Mouse (Mus musculus) CH12.LX (cell line): ENCODE data around the gene Psmd12. TPM values are rescaled to one million over a fixed set of nuclear protein-coding genes. Genes with fewer than 3 reads are reported as not detected.

Source experiments
- DNase-seq: peaks from one replicate; pipeline ENCODE4 v3.0.0-alpha.2; 2013; ENCODE audit errors: extremely low read depth
- H3K27ac ChIP-seq: 2 replicates; pipeline ENCODE4 v1.5.1; 2012; ENCODE audit warnings: low read depth, mild to moderate bottlenecking, control low read depth, moderate library complexity; ENCODE audit not compliant: insufficient read depth
- H3K27me3 ChIP-seq: replicated peaks from 2 replicates; pipeline ENCODE3; 2012; ENCODE audit warnings: inconsistent platforms
- H3K36me3 ChIP-seq, 2 experiments: replicated peaks in 1 of 2; 2 replicates each; pipeline versions ENCODE3 to v1.6.1; 2012; ENCODE audit warnings: inconsistent platforms in 1 of 2, low read length in 1 of 2, mild to moderate bottlenecking in 1 of 2, mixed read lengths in 1 of 2, moderate library complexity in 1 of 2; ENCODE audit not compliant: control insufficient read depth in 1 of 2, insufficient read depth in 1 of 2
- H3K4me1 ChIP-seq, 2 experiments: 2 replicates each; pipeline ENCODE4 v1.6.1; 2012; ENCODE audit warnings: inconsistent platforms in 1 of 2, moderate library complexity in 1 of 2; ENCODE audit not compliant: insufficient read depth in 2 of 2, control insufficient read depth in 1 of 2
- H3K4me2 ChIP-seq: 2 replicates; pipeline ENCODE4 v1.6.1; 2012; ENCODE audit warnings: low read depth, mild to moderate bottlenecking, control low read depth; ENCODE audit not compliant: poor library complexity, insufficient read depth, severe bottlenecking
- H3K4me3 ChIP-seq, 3 experiments: fragments of 150-350 bp in 1 of 3; sonication (generic) in 1 of 3; replicated peaks in 1 of 3; 2 replicates each; pipeline versions ENCODE3 to v1.5.1; 2011 to 2012; ENCODE audit warnings: low read depth in 2 of 3, low read length in 2 of 3, mild to moderate bottlenecking in 2 of 3, moderate library complexity in 2 of 3, control low read depth in 1 of 3, improper control_type of control experiment in 1 of 3, inconsistent platforms in 1 of 3, mixed read lengths in 1 of 3; ENCODE audit not compliant: poor library complexity in 1 of 3
- H3K79me2 ChIP-seq: replicated peaks from 2 replicates; pipeline ENCODE4 v1.6.1; 2012; ENCODE audit warnings: mild to moderate bottlenecking, moderate library complexity; ENCODE audit not compliant: control insufficient read depth, poor library complexity, insufficient read depth, severe bottlenecking; ENCODE audit errors: extremely low read depth
- H3K9ac ChIP-seq: 2 replicates; pipeline ENCODE4 v1.6.1; 2012; ENCODE audit warnings: low read depth, mild to moderate bottlenecking, control low read depth, moderate library complexity; ENCODE audit not compliant: insufficient read depth
- H3K9me3 ChIP-seq: replicated peaks from 2 replicates; pipeline ENCODE3; 2012; ENCODE audit warnings: low read length, inconsistent platforms, mixed read lengths
- BHLHE40 ChIP-seq: IDR thresholded peaks from 2 replicates; pipeline ENCODE4 v1.6.1; 2011; ENCODE audit warnings: mild to moderate bottlenecking, low read depth, low read length, improper control_type of control experiment
- E2F4 ChIP-seq: IDR thresholded peaks from 2 replicates; pipeline ENCODE4 v1.6.1; 2011; ENCODE audit warnings: low read depth, low read length, improper control_type of control experiment; ENCODE audit not compliant: insufficient replicate concordance
- EP300 ChIP-seq: IDR thresholded peaks from 2 replicates; pipeline ENCODE4 v1.6.1; 2011; ENCODE audit warnings: low read length, improper control_type of control experiment
- ETS1 ChIP-seq: conservative IDR thresholded peaks from 2 replicates; pipeline ENCODE4 v1.6.1; 2012; ENCODE audit warnings: low read depth, mild to moderate bottlenecking, inconsistent platforms, low read length, improper control_type of control experiment, moderate library complexity
- HCFC1 ChIP-seq: IDR thresholded peaks from 2 replicates; pipeline ENCODE4 v1.6.1; 2012; ENCODE audit warnings: low read depth, mild to moderate bottlenecking, inconsistent platforms, low read length, improper control_type of control experiment
- IRF4 ChIP-seq: IDR thresholded peaks from 2 replicates; pipeline ENCODE4 v1.6.1; 2014; ENCODE audit warnings: low read depth, mild to moderate bottlenecking, inconsistent platforms, low read length, improper control_type of control experiment
- JUND ChIP-seq: conservative IDR thresholded peaks from 2 replicates; pipeline ENCODE4 v1.6.1; 2011; ENCODE audit warnings: low read depth, low read length, improper control_type of control experiment
- MAX ChIP-seq: IDR thresholded peaks from 2 replicates; pipeline ENCODE4 v1.6.1; 2011; ENCODE audit warnings: low read length, improper control_type of control experiment
- MXI1 ChIP-seq: IDR thresholded peaks from 2 replicates; pipeline ENCODE4 v1.6.1; 2011; ENCODE audit warnings: mild to moderate bottlenecking, low read depth, low read length, improper control_type of control experiment
- NELFE ChIP-seq: IDR thresholded peaks from 2 replicates; pipeline ENCODE4 v1.6.1; 2011; ENCODE audit warnings: low read depth, low read length, improper control_type of control experiment
- NRF1 ChIP-seq: IDR thresholded peaks from 2 replicates; pipeline ENCODE4 v1.6.1; 2014; ENCODE audit warnings: low read depth, mild to moderate bottlenecking, inconsistent platforms, low read length, improper control_type of control experiment, moderate library complexity
- POLR2A ChIP-seq: IDR thresholded peaks from 2 replicates; pipeline ENCODE4 v1.6.1; 2011; ENCODE audit warnings: low read depth, mild to moderate bottlenecking, improper control_type of control experiment, low read length
- RAD21 ChIP-seq: IDR thresholded peaks from 2 replicates; pipeline ENCODE4 v1.6.1; 2011; ENCODE audit warnings: low read depth, mild to moderate bottlenecking, low read length, improper control_type of control experiment, moderate library complexity
- RCOR1 ChIP-seq: conservative IDR thresholded peaks from 2 replicates; pipeline ENCODE4 v1.6.1; 2012; ENCODE audit warnings: low read depth, mild to moderate bottlenecking, inconsistent platforms, low read length, improper control_type of control experiment
- SIN3A ChIP-seq: IDR thresholded peaks from 2 replicates; pipeline ENCODE4 v1.6.1; 2012; ENCODE audit warnings: low read length, improper control_type of control experiment, inconsistent platforms
- SMC3 ChIP-seq: IDR thresholded peaks from 2 replicates; pipeline ENCODE4 v1.6.1; 2011; ENCODE audit warnings: low read depth, low read length, improper control_type of control experiment
- TBP ChIP-seq: conservative IDR thresholded peaks from 2 replicates; pipeline ENCODE4 v1.6.1; 2011; ENCODE audit warnings: low read depth, low read length, improper control_type of control experiment
- TCF12 ChIP-seq: IDR thresholded peaks from 2 replicates; pipeline ENCODE4 v1.6.1; 2014; ENCODE audit warnings: low read depth, mild to moderate bottlenecking, inconsistent platforms, low read length, improper control_type of control experiment
- USF1 ChIP-seq: IDR thresholded peaks from 2 replicates; pipeline ENCODE4 v1.6.1; 2014; ENCODE audit warnings: low read depth, mild to moderate bottlenecking, inconsistent platforms, low read length, improper control_type of control experiment
- USF2 ChIP-seq: conservative IDR thresholded peaks from 2 replicates; pipeline ENCODE4 v1.6.1; 2011; ENCODE audit warnings: low read depth, low read length, improper control_type of control experiment
- ZC3H11A ChIP-seq: IDR thresholded peaks from 2 replicates; pipeline ENCODE4 v1.6.1; 2012; ENCODE audit warnings: low read depth, mild to moderate bottlenecking, inconsistent platforms, low read length, improper control_type of control experiment
- ZNF384 ChIP-seq: IDR thresholded peaks from 2 replicates; pipeline ENCODE4 v1.6.1; 2012; ENCODE audit warnings: low read depth, low read length, improper control_type of control experiment, inconsistent platforms
- dilution Hi-C: fragments of 300-500 bp; cut with MboI; formaldehyde crosslinking; loops from 2 replicates; pipeline ENCODE4 v1.14.3; 2020; ENCODE audit warnings: low sequenced_read_pairs; ENCODE audit not compliant: extremely low pct_unique_long_range_greater_than_20kb, extremely low pct_ligation_motif_present
- in situ Hi-C: fragments of 300-500 bp; cut with MboI; formaldehyde crosslinking; loops from 3 replicates; pipeline ENCODE4 v1.14.3; 2019; ENCODE audit warnings: low sequenced_read_pairs, low pct_ligation_motif_present, low pct_unique_long_range_greater_than_20kb, mixed read lengths
- polyA plus RNA-seq: library from polyadenylated mRNA; unstranded; fragments of >175 nt; gene quantifications from 2 replicates; pipeline ENCODE4 v1.2.1, GENCODE M21; 2012; ENCODE audit warnings: low read depth; ENCODE audit not compliant: insufficient read length
- total RNA-seq, 2 experiments: library from RNA; depleted of rRNA; stranded (reverse); fragments of 300-350 nt in 1 of 2; fragments of >200 nt in 1 of 2; gene quantifications; 2 replicates each; pipeline ENCODE4 v1.2.3; 2012 to 2014

The Psmd12 gene
- total and polyA plus RNA-seq, 3 experiments: 108 to 257 (median 151) TPM

DNA sequence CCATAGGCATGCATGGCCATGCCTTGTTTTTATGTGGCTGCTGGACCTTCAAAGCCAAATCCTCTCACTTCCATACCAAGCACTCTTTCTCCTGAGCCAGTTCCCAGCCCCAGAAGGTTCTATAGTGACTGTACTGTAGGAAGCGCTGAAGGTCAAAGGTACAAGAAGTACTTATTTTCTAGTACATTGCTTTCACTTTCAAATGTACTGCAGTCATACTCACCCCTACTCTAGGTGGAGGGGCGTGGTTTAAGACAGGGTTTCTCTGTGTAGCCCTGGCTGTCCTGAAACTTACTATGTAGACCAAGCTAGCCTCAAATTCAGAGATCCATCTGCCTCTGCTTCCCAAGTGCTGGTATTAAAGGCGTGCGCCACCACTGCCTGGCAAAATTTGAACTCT is 59.7 kb downstream of the Psmd12 start:
- TF ChIP-seq JUND (no peak), IRF4 (0 out of 2 replicates have a peak, but pooled peaks have one; percentile 25)
- Histone ChIP-seq H3K36me3 (no peaks in the 10 kb centered on the region), H3K4me3 (no peak overlapping the region), H3K9me3 (no peaks in the 10 kb centered on the region), H3K79me2 (no peaks in the 10 kb centered on the region), H3K27me3 (no peaks in the 10 kb centered on the region), H3K27ac (no peak overlapping the region), H3K4me2 (no peak overlapping the region), H3K4me1 (peaks cover 0 to 7% of the 10 kb centered on the region in 2 experiments; a peak in 2 of 4 replicates), H3K9ac (no peak overlapping the region)
- in situ Hi-C loops: no loop called here
- dilution Hi-C loops: no loop called here
- DNase-seq: no peak

DNA sequence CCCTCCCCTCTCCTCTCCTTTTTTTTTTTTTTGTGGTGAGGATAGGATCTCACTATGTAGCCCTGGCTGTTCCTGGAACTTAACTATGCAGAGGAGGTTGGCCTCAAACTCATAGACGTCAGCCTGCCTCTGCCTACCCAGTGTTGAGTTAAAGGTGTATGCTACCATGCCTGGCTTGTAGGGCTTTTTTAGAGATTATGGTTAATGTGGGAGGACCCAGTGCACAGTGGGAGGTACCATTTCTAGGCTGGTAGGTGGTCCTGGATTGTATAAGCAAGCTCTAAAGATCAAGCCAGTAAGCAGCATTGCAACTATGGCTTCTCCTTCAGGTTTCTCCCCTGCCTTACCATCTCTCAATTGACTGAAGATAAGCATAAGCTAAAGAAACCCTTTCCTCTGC is 61.1 kb downstream of the Psmd12 start:
- Histone ChIP-seq H3K9me3 (no peaks in the 10 kb centered on the region), H3K4me2 (no peak overlapping the region), H3K4me1 (peaks cover 0 to 10% of the 10 kb centered on the region in 2 experiments; a peak in 2 of 4 replicates), H3K27me3 (no peaks in the 10 kb centered on the region), H3K36me3 (no peaks in the 10 kb centered on the region), H3K27ac (no peak overlapping the region), H3K9ac (no peak overlapping the region), H3K79me2 (no peaks in the 10 kb centered on the region), H3K4me3 (no peak overlapping the region)
- no peak for DNase-seq
- TF ChIP-seq E2F4 (no peak), POLR2A (no peak), BHLHE40 (no peak), ZNF384 (no peak), NRF1 (no peak), USF1 (no peak), ETS1 (no peak), USF2 (no peak), SIN3A (no peak), EP300 (no peak), RAD21 (no peak), TBP (no peak), HCFC1 (no peak), MAX (no peak), SMC3 (no peak), RCOR1 (no peak), NELFE (no peak), TCF12 (no peak), ZC3H11A (no peak), MXI1 (no peak)
- in situ Hi-C loops (no loop called here), dilution Hi-C loops (no loop called here)
